Mouse (Mus musculus): ENCODE data around the gene Gba2. TPM values are rescaled to one million over a fixed set of nuclear protein-coding genes. Genes with fewer than 3 reads are reported as not detected.
A peak's percentile ranks its signal among the peaks of the same experiment; 100 is the strongest.

Gene Gba2
- polyA plus RNA-seq, 1 experiment from 2014 or later: 71.0 TPM

DNA sequence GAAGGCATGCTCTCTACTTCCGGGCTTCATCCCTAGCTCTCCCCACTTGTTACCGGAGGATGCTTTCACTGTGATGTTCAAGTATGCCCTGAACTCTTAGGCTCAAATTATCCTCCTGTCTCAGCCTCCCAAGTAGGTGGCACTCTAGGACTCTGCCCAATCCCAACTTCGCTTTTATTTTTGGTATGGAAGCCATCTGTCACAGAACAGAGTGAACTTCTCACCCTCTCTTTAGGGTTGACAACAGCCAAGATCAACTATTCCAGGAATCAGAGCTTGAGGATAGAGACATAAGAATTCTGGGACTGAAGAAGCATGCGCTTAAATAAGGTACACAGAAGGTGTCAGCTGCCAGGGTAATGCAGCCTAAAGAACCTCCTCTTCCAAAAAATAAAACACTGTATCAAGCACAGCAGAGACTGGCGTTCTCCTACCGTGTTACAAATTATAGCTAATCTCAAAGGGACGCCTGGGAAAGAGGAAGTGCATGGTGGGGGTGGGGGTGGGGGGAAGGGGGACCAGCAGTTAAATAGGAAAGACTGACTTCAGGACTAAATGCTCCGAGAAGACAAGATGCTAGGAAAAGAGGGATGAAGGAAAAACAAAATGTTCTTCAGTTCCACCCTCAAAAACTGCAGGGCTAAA is 1.3 kb downstream of the Gba2 start:
- peak overlapping the region; percentile 81 for H3K9ac ChIP-seq
- H3K4me3 ChIP-seq: peak overlapping the region; percentile 89
- H3K4me1 ChIP-seq: peaks cover 47% of the 10 kb centered on the region
- H3K9me3 ChIP-seq: no peaks in the 10 kb centered on the region
- peaks cover 22% of the 10 kb centered on the region for H3K36me3 ChIP-seq (replicated peaks)
- ATAC-seq (replicated peaks): no peak
- H3K4me2 ChIP-seq: peak overlapping the region; percentile 96
- no peaks in the 10 kb centered on the region for H3K27me3 ChIP-seq (replicated peaks)
- no peak overlapping the region for H3K27ac ChIP-seq
- 57% methylated on average over 8 of the region's 8 CpGs for WGBS

DNA sequence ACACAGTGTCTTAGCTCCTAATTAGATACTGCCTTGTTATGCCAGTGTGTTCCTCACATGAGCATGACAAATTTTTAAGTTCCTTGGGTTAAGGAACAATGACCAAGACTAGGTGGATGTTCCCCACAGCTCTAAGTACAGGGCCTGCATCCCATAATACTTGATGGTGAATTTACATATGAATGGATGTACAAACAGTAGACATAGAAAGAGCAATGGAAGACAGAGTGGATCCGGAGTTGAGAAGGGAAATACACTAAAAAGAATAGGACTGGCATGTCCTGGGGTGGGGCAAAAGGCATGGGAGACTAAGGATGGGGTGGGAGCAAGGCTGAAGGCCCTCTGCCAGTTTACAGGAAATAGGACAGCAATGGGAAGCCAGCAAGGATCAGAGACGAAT is 3.3 kb downstream of the Gba2 start:
- Histone ChIP-seq H3K4me2 (peak overlapping the region; percentile 96), H3K4me3 (peak overlapping the region; percentile 15), H3K4me1 (peaks cover 47% of the 10 kb centered on the region), H3K27ac (no peak overlapping the region), H3K27me3 (replicated peaks) (no peaks in the 10 kb centered on the region), H3K36me3 (replicated peaks) (peaks cover 29% of the 10 kb centered on the region), H3K9me3 (no peaks in the 10 kb centered on the region), H3K9ac (no peak overlapping the region)
- WGBS: 44% methylated on average over 2 of the region's 2 CpGs
- no peak for ATAC-seq (replicated peaks)

DNA sequence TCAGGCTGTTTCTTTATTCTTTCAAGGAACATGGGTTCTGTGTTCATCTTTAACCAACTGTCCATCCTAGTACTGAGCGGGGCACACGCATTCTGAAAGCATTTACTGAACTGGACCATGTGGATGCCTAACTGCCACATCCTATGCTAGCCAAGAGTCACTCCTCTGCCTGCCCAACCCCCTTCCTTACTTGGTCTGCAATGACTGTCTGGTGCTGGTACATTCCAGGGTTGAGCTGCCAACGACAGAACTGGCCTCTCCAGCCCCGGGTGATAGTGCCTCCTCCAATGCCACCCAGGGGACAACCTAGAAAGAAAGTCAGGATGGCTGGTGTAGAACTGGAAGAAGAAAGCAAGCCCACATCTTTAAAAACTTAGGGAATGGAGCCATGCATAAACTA is 5.1 kb downstream of the Gba2 start:
- Histone ChIP-seq H3K36me3 (replicated peaks) (peaks cover 45% of the 10 kb centered on the region), H3K4me1 (peaks cover 39% of the 10 kb centered on the region), H3K9me3 (no peaks in the 10 kb centered on the region), H3K4me3 (no peak overlapping the region), H3K9ac (no peak overlapping the region), H3K27me3 (replicated peaks) (no peaks in the 10 kb centered on the region), H3K27ac (no peak overlapping the region), H3K4me2 (no peak overlapping the region)
- WGBS: 94% methylated on average over 4 of the region's 4 CpGs
- no peak for ATAC-seq (replicated peaks)

DNA sequence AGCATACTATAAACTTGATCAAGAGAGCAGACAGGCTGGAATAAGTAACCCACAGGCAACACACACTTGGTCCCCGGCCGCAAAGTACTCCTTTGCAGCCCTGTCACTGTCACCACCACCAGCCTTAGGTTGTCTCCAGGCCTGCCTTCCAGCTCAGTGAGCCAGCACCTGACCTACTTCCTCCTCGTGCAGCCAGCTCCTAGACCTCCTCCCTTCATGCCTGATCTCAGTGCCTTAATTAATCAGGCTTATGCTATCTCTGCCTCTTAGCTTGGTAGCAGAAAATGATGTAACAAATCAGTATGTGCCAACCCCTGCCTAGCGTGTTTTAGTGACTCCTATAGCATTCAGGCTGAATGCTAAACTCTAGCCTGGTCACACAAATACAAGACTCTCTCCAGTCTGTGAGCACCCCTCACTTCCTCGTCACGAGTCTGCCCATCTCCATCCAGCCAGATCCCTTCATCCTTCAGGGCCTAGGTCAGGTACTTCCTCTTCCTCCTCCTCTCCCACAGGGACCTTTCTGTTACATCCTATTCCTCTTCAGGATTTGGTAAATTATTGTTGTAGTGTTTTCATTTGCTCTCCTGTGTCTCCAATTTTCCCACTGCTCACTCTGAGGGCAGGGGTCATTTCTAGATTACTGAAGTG is 7.2 kb downstream of the Gba2 start:
- Histone ChIP-seq H3K4me3 (no peak overlapping the region), H3K9me3 (no peaks in the 10 kb centered on the region), H3K36me3 (replicated peaks) (peaks cover 66% of the 10 kb centered on the region), H3K27ac (no peak overlapping the region), H3K27me3 (replicated peaks) (no peaks in the 10 kb centered on the region), H3K9ac (no peak overlapping the region), H3K4me1 (peaks cover 24% of the 10 kb centered on the region), H3K4me2 (no peak overlapping the region)
- ATAC-seq (replicated peaks): no peak
- 90% methylated on average over 6 of the region's 6 CpGs for WGBS

DNA sequence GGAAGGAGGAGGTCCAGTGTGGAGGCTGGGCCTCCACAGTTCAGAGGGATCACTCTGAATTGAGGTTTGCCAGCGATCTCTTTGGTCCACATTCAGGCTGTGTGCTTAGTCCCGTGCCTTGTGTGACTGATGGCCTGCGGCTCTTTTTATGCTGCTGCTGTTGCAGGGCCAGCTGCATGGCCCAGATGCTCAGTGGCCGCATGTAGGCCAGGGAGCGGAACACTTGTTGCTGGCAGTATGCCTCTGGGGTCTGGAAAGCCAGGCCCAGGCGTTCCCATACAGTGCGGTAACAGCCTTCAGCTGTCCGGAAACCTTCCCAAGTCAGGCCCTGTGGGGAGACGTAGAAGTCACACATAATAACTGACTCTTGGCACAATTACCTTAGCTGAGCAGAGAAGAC is 11.5 kb downstream of the Gba2 start:
- Histone ChIP-seq H3K4me2 (no peak overlapping the region), H3K9me3 (no peaks in the 10 kb centered on the region), H3K27me3 (replicated peaks) (no peaks in the 10 kb centered on the region), H3K27ac (no peak overlapping the region), H3K36me3 (replicated peaks) (peaks cover 70% of the 10 kb centered on the region), H3K4me3 (no peak overlapping the region), H3K9ac (no peak overlapping the region), H3K4me1 (peaks cover 13% of the 10 kb centered on the region)
- ATAC-seq (replicated peaks): no peak
- 93% methylated on average over 9 of the region's 9 CpGs for WGBS

DNA sequence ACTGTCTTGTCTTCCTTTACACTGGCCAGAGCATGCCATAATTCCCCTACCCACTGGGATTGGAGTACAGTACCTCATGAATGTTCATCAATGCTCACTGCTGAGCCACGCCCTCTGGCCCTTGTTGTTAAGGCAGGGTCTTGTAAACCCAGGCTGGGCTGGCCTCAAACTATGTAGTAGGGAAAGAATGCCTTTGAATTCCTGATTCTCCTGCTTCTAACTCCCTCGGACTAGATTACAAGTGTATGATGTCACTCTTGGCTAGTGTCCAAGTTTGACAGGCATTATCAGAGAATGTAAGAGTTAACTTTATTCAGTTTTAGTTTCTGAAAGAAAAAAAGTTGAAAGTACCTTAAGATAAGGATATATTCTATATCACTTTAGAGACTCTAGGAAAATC is 14.4 kb downstream of the Gba2 start:
- no peak overlapping the region for H3K9ac ChIP-seq
- H3K4me1 ChIP-seq: peaks cover 37% of the 10 kb centered on the region
- WGBS: 56% methylated on average over 2 of the region's 2 CpGs
- H3K36me3 ChIP-seq (replicated peaks): peaks cover 46% of the 10 kb centered on the region
- ATAC-seq (replicated peaks): no peak
- H3K27ac ChIP-seq: no peak overlapping the region
- H3K27me3 ChIP-seq (replicated peaks): no peaks in the 10 kb centered on the region
- no peak overlapping the region for H3K4me3 ChIP-seq
- no peaks in the 10 kb centered on the region for H3K9me3 ChIP-seq
- H3K4me2 ChIP-seq: no peak overlapping the region

DNA sequence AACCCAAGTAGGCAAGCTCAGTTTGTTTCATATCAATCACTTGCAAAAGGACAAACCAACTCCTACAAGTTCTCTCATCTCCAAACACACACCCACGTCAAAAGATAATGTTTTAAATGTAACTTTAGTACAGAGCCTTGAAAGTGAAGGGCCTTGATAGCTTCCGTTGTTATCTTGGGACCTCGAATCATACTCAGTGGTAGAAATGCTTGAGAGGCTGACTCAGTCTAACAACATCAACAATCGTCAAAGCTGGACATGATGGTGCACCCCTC is 15.1 kb downstream of the Gba2 start:
- Histone ChIP-seq H3K9ac (peak overlapping the region; percentile 93; the same call in 1 of the 2 replicates), H3K36me3 (replicated peaks) (peaks cover 39% of the 10 kb centered on the region), H3K9me3 (no peaks in the 10 kb centered on the region), H3K4me2 (peak overlapping the region; percentile 93), H3K4me3 (peak overlapping the region; percentile 90), H3K4me1 (peaks cover 42% of the 10 kb centered on the region), H3K27me3 (replicated peaks) (no peaks in the 10 kb centered on the region), H3K27ac (no peak overlapping the region)
- WGBS: 88% methylated on average over 4 of the region's 4 CpGs
- ATAC-seq (replicated peaks): no peak

DNA sequence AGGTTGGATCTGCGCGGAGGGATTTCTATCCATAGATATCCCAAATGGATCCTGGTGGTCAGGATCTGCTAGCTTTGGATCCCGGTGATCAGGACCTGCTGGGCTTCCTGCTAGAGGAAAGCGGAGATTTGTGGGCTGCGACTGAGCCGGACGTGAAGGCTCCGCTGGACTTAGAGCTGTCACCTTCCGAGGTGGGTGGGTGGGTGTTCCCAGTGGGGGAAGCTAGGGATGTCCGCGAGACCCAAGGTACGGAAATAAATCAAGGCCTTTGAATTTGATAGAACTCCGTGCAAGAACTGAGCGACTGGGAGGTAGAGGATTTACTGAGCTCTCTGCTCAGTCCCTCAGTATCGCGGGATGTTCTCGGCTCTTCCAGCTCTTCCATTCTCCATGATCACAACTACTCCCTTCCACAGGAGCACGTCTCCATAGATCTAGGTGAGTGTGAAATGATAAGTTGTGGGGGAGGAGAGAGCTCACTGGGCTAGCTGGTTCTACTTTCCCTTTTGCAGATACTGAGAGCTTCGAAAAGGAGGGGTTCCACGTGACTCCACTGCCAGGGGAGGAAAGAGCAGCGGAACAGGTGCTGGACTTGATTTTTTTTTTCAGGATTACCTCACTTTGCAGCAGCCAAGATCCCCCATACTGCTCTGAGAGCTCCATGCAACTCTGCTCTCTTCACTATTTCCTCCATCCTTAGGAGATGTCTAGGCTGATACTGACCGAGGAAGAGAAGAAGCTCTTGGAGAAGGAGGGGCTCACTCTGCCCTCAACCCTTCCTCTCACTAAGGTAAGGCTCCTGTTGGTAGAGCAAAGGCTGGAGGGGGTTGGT is 15.7 kb downstream of the Gba2 start:
- Histone ChIP-seq H3K27ac (peak overlapping the region; percentile 97), H3K9me3 (no peaks in the 10 kb centered on the region), H3K4me2 (peak overlapping the region; percentile 93), H3K36me3 (replicated peaks) (peaks cover 33% of the 10 kb centered on the region), H3K9ac (peak overlapping the region; percentile 93), H3K27me3 (replicated peaks) (no peaks in the 10 kb centered on the region), H3K4me1 (peaks cover 44% of the 10 kb centered on the region), H3K4me3 (peak overlapping the region; percentile 90)
- 7% methylated on average over 22 of the region's 22 CpGs for WGBS
- peak; percentile 43 for ATAC-seq (replicated peaks)

DNA sequence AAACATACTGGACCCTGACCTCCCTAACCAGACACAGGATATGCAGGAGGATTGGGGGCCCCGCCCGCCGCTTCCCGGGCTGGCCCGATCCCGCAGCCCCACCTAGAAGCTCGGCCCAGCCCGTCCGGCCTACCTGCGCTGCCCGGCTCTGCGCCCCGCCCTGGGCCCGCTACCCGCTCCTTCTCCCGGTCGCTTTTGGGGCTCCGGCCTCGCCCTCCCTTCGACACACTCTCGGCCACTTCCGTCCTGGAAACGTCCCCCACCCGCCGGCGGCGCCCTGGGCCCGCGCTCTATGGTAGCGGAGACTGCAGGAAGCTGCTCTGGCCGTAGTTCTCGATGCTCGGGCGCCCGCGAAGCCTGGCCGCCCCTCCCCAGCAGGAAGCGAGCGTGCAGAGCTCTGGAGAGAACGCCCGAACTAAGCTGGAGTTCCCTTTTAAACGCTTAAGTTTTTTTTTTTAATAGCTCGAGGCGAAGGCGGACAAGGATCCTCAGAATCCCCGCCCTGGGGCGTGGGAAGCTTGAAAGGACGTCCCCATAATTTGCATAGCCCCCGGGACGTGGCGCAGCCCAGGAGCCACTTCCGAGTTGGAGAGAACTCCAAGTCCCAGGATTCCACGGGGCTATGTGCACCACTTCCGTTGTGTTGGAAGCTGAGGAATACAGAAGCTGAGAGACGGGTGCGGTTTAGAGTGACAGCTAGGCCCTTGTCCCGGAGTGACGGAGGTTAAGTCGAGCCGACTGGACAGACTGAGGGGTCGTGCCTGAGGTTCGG is 16.5 kb downstream of the Gba2 start, which contains the start of the genes Creb3 and Tln1:
Gene Creb3, plus strand, starts transcription at position 336 of the 772 bp plus-strand sequence.
Gene Tln1, minus strand, starts transcription at position 695 of the 772 bp plus-strand sequence.
- peaks cover 44% of the 10 kb centered on the region for H3K4me1 ChIP-seq
- H3K27ac ChIP-seq: peak within 1 kb of the TSS; percentile 97
- H3K27me3 ChIP-seq (replicated peaks): no peaks in the 10 kb centered on the region
- ATAC-seq (replicated peaks): peak; percentile 96
- WGBS: under 1% methylated on average over 62 of the region's 62 CpGs
- H3K4me3 ChIP-seq: peak within 1 kb of the TSS; percentile 90
- no peaks in the 10 kb centered on the region for H3K9me3 ChIP-seq
- peak within 1 kb of the TSS; percentile 93 for H3K9ac ChIP-seq
- H3K4me2 ChIP-seq: peak within 1 kb of the TSS; percentile 93
- H3K36me3 ChIP-seq (replicated peaks): peaks cover 25% of the 10 kb centered on the region

DNA sequence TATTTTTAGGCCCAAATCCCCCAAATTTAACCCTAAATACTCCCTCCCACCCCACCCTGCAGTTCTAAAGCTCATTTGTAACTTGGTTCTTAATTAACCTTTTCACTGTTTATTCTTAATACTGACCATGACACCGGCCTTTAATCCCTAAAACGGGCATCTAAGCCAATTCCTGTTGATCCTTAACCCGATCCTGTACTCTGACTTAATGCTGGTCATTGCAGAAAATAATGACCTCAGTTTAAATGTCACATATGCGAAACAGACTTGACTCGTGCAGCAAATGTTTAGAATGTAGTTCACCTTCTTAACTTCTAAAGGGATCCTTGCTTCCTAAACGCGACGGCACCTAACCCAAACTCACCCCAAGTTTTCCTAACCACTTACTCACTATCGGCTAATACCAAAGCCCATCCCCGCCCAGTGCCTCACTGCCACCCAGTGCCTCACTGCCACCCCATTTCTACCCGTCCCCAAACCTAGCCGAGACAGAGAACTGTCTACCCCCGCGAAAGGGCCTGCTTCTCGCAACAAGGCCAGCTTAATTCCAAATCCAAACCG is 17.2 kb downstream of the Gba2 start:
- 2% methylated on average over 16 of the region's 16 CpGs for WGBS

DNA sequence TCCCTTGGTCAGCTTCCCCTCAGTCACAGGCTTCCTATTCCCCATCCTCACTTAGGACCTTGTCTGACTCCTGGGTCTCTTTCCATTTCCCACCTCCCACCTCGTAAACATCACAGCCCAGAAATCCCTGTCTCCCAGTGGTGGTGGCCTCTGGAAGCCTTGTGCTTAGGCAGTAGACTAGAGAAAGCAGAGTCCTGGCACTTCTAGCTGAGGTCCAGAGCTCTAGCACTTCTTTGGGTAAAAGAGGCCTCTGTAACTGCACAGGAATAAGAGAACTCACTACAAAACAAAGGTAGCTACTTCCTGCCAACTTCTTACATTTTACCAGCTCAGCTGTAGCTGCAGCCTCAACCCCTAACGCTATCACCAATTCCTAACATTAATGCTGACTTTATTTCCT is 17.7 kb downstream of the Gba2 start:
- Histone ChIP-seq H3K4me1 (peaks cover 44% of the 10 kb centered on the region), H3K9me3 (no peaks in the 10 kb centered on the region)

More for the DNA sequence above, 17.2 kb downstream of the Gba2 start:
- peak overlapping the region; percentile 93 for H3K9ac ChIP-seq
- no peaks in the 10 kb centered on the region for H3K27me3 ChIP-seq (replicated peaks)
- H3K4me2 ChIP-seq: peak overlapping the region; percentile 93
- ATAC-seq (replicated peaks): peak; percentile 53; the same call in 1 of the 2 replicates
- H3K9me3 ChIP-seq: no peaks in the 10 kb centered on the region
- H3K36me3 ChIP-seq (replicated peaks): peaks cover 19% of the 10 kb centered on the region
- peaks cover 44% of the 10 kb centered on the region for H3K4me1 ChIP-seq
- H3K4me3 ChIP-seq: peak overlapping the region; percentile 90
- H3K27ac ChIP-seq: peak overlapping the region; percentile 97

More for the DNA sequence above, 17.7 kb downstream of the Gba2 start:
- 49% methylated on average over 2 of the region's 2 CpGs for WGBS
- Histone ChIP-seq H3K36me3 (replicated peaks) (peaks cover 15% of the 10 kb centered on the region), H3K4me2 (peak overlapping the region; percentile 93), H3K9ac (peak overlapping the region; percentile 93), H3K27me3 (replicated peaks) (no peaks in the 10 kb centered on the region), H3K4me3 (peak overlapping the region; percentile 90), H3K27ac (no peak overlapping the region)
- ATAC-seq (replicated peaks): no peak

All from midbrain, embryonic 15.5 days (tissue).